Mouse (Mus musculus) limb, embryonic 13.5 days (tissue): ENCODE measurements around the gene Nfkb2. TPM values are rescaled to one million over a fixed set of nuclear protein-coding genes. Genes with fewer than 3 reads are reported as not detected.

Experiments
- ATAC-seq: fragments of 200-750 bp; cut with Nextera tagmentation; 2 replicates; pipeline ENCODE4 v1.8.0; 2017; ENCODE audit warnings: low read depth, moderate number of reproducible peaks, moderate TSS enrichment; ENCODE audit not compliant: low FRiP score
- H3K27ac ChIP-seq: fragments of 300-500 bp; sonication (generic); 2 replicates; pipeline ENCODE4 v1.5.1; 2015; ENCODE audit warnings: inconsistent platforms, mild to moderate bottlenecking, moderate library complexity
- H3K27me3 ChIP-seq: fragments of 300-500 bp; sonication (generic); 2 replicates; pipeline ENCODE4 v1.6.1; 2015; ENCODE audit warnings: mild to moderate bottlenecking, inconsistent platforms
- H3K36me3 ChIP-seq: fragments of 300-500 bp; sonication (generic); 2 replicates; pipeline ENCODE4 v1.6.1; 2015; ENCODE audit warnings: inconsistent platforms, mild to moderate bottlenecking, moderate library complexity
- H3K4me1 ChIP-seq: fragments of 300-500 bp; sonication (generic); 2 replicates; pipeline ENCODE4 v1.6.1; 2015; ENCODE audit warnings: inconsistent platforms
- H3K4me2 ChIP-seq: fragments of 300-500 bp; sonication (generic); replicated peaks from 2 replicates; pipeline ENCODE4 v1.6.1; 2015; ENCODE audit warnings: inconsistent platforms, mild to moderate bottlenecking, moderate library complexity
- H3K4me3 ChIP-seq: fragments of 300-500 bp; sonication (generic); 2 replicates; pipeline ENCODE4 v1.5.1; 2015; ENCODE audit warnings: moderate library complexity, mild to moderate bottlenecking, inconsistent platforms
- H3K9ac ChIP-seq: fragments of 300-500 bp; sonication (generic); 2 replicates; pipeline ENCODE4 v1.6.1; 2015; ENCODE audit warnings: mild to moderate bottlenecking, inconsistent platforms
- H3K9me3 ChIP-seq: fragments of 300-500 bp; sonication (generic); 2 replicates; pipeline ENCODE4 v1.6.1; 2016; ENCODE audit warnings: inconsistent platforms
- WGBS: fragments of 180-500 bp; shearing (Covaris S2); methylation state at CpG from one replicate; pipeline ENCODE4 v1.1.7; 2015; 5-methylcytosine and 5-hydroxymethylcytosine counted together
- microRNA counts: library from miRNA; unstranded; fragments of <30 nt; microRNA quantifications from one replicate; lab custom pipeline; 2016
- microRNA-seq: library from miRNA; unstranded; fragments of <30 nt; microRNA quantifications from one replicate; pipeline ENCODE4, GENCODE M21; 2016
- polyA plus RNA-seq: library from polyadenylated mRNA; unstranded; fragments of >200 nt; fragmentation: Nextera tagmentation; extraction: Ambion mirVana; gene quantifications from 2 replicates; pipeline ENCODE4 v1.2.1, GENCODE M21; 2015

Nfkb2 gene
- polyA plus RNA-seq, 1 experiment from 2014 or later, result 11.1 TPM

DNA sequence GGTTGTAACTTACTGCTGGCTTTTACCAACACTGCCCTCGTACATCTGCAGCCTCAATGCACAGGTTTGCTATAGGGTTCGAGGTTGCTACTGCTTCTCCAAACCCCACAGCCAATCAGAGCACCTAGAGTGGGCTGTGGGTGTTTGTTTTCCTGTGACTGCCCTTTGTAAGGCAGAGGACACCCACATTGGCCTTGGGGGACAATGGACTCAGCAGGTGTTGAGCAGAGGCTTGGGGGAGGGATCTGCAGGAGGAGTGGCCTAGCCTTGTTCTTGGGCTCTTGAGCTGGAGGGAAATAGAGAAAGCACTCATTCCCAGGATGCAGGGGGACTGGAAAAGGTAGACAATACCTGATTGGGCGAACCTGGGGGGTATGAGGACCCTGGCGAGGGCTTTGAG is 54.3 kb downstream of the Nfkb2 start:
- no peak overlapping the region for H3K4me2 ChIP-seq
- H3K4me1 ChIP-seq, result peaks cover 9% of the 10 kb centered on the region
- no peak overlapping the region for H3K4me3 ChIP-seq
- WGBS, result 69% methylated on average over 4 of the region's 4 CpGs
- ATAC-seq, result no peak
- H3K27ac ChIP-seq, result no peak overlapping the region
- peaks cover 29% of the 10 kb centered on the region for H3K27me3 ChIP-seq
- no peak overlapping the region for H3K9ac ChIP-seq
- no peaks in the 10 kb centered on the region for H3K9me3 ChIP-seq
- H3K36me3 ChIP-seq, result no peaks in the 10 kb centered on the region

MicroRNA genes within 50 kb of the gene (microRNA counts, 519-probe panel; counts per million panel counts)
- microRNA mmu-miR-146b (lab: Ali Mortazavi, UCI), result 1,812 counts per million, percentile 21 among the panel's probes with 10 or more counts

Small RNAs within 50 kb of the gene (microRNA-seq; reads per million reads assigned to microRNA genes)
- not detected for gene Mir146b

Other genes with a start within 250 kb of the Nfkb2 start
- gene Nolc1, start 228.5 kb upstream of the Nfkb2 start, polyA plus RNA-seq, result 89.1 and 93.5 TPM in 2 replicates
- 0.52 and 0.59 TPM in 2 replicates for gene Elovl3, start 172.4 kb upstream of the Nfkb2 start, polyA plus RNA-seq
- gene Pitx3, start 156.0 kb upstream of the Nfkb2 start, polyA plus RNA-seq, result 6.8 and 9.1 TPM in 2 replicates
- 62.6 and 73.6 TPM in 2 replicates for gene Gbf1, start 151.8 kb upstream of the Nfkb2 start, polyA plus RNA-seq
- 4.1 and 4.8 TPM in 2 replicates for gene Psd, start 22.8 kb downstream of the Nfkb2 start, polyA plus RNA-seq
- gene Fbxl15, start 23.9 kb downstream of the Nfkb2 start, polyA plus RNA-seq, result 14.7 and 15.5 TPM in 2 replicates
- 176 and 177 TPM in 2 replicates for gene Cuedc2, start 34.4 kb downstream of the Nfkb2 start, polyA plus RNA-seq
- 3.5 and 4.8 TPM in 2 replicates for gene Mfsd13a, start 36.8 kb downstream of the Nfkb2 start, polyA plus RNA-seq
- 2.7 TPM in 2 replicates for gene 2310034G01Rik, start 46.0 kb downstream of the Nfkb2 start, polyA plus RNA-seq
- 145 and 152 TPM in 2 replicates for gene Actr1a, start 91.4 kb downstream of the Nfkb2 start, polyA plus RNA-seq
- gene Sufu, start 92.6 kb downstream of the Nfkb2 start, polyA plus RNA-seq, result 36.4 and 38.8 TPM in 2 replicates
- gene Trim8, start 197.4 kb downstream of the Nfkb2 start, polyA plus RNA-seq, result 13.6 and 14.2 TPM in 2 replicates